Mouse (Mus musculus): ENCODE results near the gene Wscd2. TPM values are rescaled to one million over a fixed set of nuclear protein-coding genes. Genes with fewer than 3 reads are reported as not detected.

Gene Wscd2
- polyA plus RNA-seq, 1 experiment from 2014 or later: 9.1 TPM

DNA sequence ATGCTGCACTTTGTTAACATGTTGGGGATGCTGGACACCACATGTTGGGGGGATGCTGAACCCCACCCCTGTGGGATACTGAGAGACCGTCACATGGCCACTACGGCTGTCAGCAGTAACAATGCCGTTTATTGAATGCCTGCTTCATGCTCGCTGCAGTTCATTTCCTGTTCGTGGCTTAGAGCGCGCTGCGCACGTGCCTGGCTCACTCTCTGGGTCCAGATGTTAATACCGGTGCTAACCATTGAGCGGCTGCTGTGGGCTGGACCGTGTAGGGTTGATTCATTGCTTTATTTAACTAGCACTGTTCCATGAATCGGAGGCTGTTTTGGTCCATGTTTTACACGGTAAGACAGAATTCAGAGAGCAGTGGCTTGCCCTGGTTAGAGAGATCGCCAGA lies 64.0 kb downstream of the Wscd2 start:
- WGBS: 74% methylated on average over 15 of the region's 15 CpGs
- H3K4me3 ChIP-seq (ENCODE audit: low read depth, low read length): no peak overlapping the region
- no peak for DNase-seq (ENCODE audit: low spot score, missing footprints)
- no peak overlapping the region for H3K9ac ChIP-seq (ENCODE audit: low read length)
- no peak overlapping the region for H3K4me2 ChIP-seq
- H3K27ac ChIP-seq (ENCODE audit: low read depth, low read length): no peak overlapping the region
- no peaks in the 10 kb centered on the region for H3K9me3 ChIP-seq (ENCODE audit: control insufficient read depth, low read length)
- no peaks in the 10 kb centered on the region for H3K36me3 ChIP-seq (ENCODE audit: control insufficient read depth, insufficient read depth, low read length)
- H3K27me3 ChIP-seq (ENCODE audit: control insufficient read depth, insufficient read depth, low read length): no peaks in the 10 kb centered on the region
- no peak for ATAC-seq (ENCODE audit: low FRiP score)
- H3K4me1 ChIP-seq (ENCODE audit: control insufficient read depth, insufficient read depth, low read length): no peaks in the 10 kb centered on the region

DNA sequence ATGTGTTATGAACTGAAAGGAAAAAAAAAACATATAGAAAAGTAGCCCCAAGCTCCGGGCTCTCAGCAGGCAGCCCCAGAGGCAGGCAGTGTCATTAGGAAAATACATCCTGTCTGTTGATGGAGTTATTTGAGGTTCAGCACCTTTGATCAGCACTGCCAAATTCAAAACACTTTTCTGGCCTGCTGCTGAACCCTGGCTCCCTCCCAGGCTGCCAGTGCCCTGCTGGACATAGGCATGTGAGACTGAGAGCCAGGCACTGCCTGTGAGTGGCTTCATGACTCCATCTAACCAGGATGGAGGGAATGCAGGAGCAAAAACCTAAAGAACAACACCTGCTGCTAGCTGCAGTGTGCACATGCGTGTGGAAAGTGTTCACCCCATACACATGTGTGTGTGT lies 64.4 kb downstream of the Wscd2 start:
- ATAC-seq (ENCODE audit: low FRiP score) (no peak), DNase-seq (ENCODE audit: low spot score, missing footprints) (no peak)
- Histone ChIP-seq H3K9me3 (ENCODE audit: control insufficient read depth, low read length) (no peaks in the 10 kb centered on the region), H3K4me1 (ENCODE audit: control insufficient read depth, insufficient read depth, low read length) (no peaks in the 10 kb centered on the region), H3K4me3 (ENCODE audit: low read depth, low read length) (no peak overlapping the region), H3K4me2 (no peak overlapping the region), H3K27me3 (ENCODE audit: control insufficient read depth, insufficient read depth, low read length) (no peaks in the 10 kb centered on the region), H3K9ac (ENCODE audit: low read length) (no peak overlapping the region), H3K36me3 (ENCODE audit: control insufficient read depth, insufficient read depth, low read length) (no peaks in the 10 kb centered on the region), H3K27ac (ENCODE audit: low read depth, low read length) (no peak overlapping the region)
- 84% methylated on average over 2 of the region's 2 CpGs for WGBS

DNA sequence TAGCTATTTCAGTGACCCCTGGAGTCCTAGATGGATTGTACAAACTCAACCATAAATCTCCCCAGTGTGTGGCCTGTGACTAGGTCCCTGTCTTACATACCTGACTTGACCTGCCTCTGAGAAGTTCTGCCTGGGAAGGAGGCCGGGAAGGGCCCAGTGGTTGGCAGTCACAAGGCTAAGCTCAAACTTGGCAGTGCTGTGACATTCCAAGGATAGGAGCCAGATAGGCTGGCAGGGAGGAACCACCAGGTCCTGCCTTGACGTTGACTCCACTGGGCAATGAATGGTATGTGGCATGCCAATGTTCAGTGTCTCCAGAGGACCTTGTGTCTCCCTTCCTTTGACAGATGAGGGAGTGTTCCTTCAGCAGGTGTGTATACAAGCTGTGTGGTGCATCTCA lies 65.6 kb downstream of the Wscd2 start:
- Histone ChIP-seq H3K36me3 (ENCODE audit: control insufficient read depth, insufficient read depth, low read length) (no peaks in the 10 kb centered on the region), H3K4me2 (no peak overlapping the region), H3K27me3 (ENCODE audit: control insufficient read depth, insufficient read depth, low read length) (no peaks in the 10 kb centered on the region), H3K4me3 (ENCODE audit: low read depth, low read length) (no peak overlapping the region), H3K4me1 (ENCODE audit: control insufficient read depth, insufficient read depth, low read length) (no peaks in the 10 kb centered on the region), H3K9me3 (ENCODE audit: control insufficient read depth, low read length) (no peaks in the 10 kb centered on the region), H3K27ac (ENCODE audit: low read depth, low read length) (no peak overlapping the region), H3K9ac (ENCODE audit: low read length) (no peak overlapping the region)
- WGBS: 76% methylated on average over 2 of the region's 2 CpGs
- no peak for ATAC-seq (ENCODE audit: low FRiP score)
- no peak for DNase-seq (ENCODE audit: low spot score, missing footprints)

DNA sequence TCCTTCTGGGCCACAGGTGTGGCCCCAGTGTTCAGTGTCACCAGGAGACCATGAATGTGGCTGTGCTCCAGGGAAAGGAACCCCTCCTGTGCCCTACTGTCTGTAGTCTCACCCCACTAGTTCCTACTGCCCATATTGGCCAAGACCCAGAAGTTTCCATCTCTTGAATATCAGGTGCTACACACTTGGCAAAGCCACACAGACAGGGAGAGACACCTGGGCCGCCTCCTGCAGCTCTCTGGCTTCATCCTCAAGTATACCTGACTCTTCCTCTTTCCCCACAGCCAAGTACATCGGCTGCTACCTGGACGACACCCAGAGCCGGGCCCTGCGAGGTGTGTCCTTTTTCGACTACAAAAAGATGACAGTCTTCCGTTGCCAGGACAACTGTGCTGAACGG lies 67.9 kb downstream of the Wscd2 start:
- no peaks in the 10 kb centered on the region for H3K9me3 ChIP-seq (ENCODE audit: control insufficient read depth, low read length)
- DNase-seq (ENCODE audit: low spot score, missing footprints) (no peak), ATAC-seq (ENCODE audit: low FRiP score) (no peak)
- no peak overlapping the region for H3K9ac ChIP-seq (ENCODE audit: low read length)
- WGBS: 96% methylated on average over 8 of the region's 8 CpGs
- no peaks in the 10 kb centered on the region for H3K27me3 ChIP-seq (ENCODE audit: control insufficient read depth, insufficient read depth, low read length)
- H3K4me2 ChIP-seq: no peak overlapping the region
- H3K4me1 ChIP-seq (ENCODE audit: control insufficient read depth, insufficient read depth, low read length): no peaks in the 10 kb centered on the region
- H3K36me3 ChIP-seq (ENCODE audit: control insufficient read depth, insufficient read depth, low read length): no peaks in the 10 kb centered on the region
- H3K27ac ChIP-seq (ENCODE audit: low read depth, low read length): no peak overlapping the region
- H3K4me3 ChIP-seq (ENCODE audit: low read depth, low read length): no peak overlapping the region

DNA sequence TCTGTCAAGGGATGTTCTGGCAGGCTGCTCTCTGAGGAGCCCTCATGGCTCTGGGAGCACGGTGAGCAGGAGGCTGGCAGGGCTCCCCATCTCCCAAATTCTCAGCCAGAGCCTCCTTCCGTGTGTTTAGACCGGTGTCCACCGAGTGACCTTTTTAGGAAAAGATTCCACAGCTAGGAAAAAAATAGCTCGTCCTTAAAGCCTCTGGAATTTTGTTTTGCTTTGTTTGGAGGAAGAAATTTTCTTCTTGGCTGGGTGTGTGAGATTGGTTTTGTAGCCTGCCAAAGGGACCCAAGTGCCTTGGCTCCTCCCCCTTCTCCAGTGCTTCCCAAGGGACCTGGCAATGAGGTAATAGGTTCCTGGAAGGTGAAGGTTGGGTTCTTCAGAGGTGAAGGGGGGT lies 69.5 kb downstream of the Wscd2 start:
- ATAC-seq (ENCODE audit: low FRiP score): no peak
- Histone ChIP-seq H3K4me3 (ENCODE audit: low read depth, low read length) (no peak overlapping the region), H3K9me3 (ENCODE audit: control insufficient read depth, low read length) (no peaks in the 10 kb centered on the region), H3K27me3 (ENCODE audit: control insufficient read depth, insufficient read depth, low read length) (no peaks in the 10 kb centered on the region), H3K27ac (ENCODE audit: low read depth, low read length) (no peak overlapping the region), H3K4me1 (ENCODE audit: control insufficient read depth, insufficient read depth, low read length) (no peaks in the 10 kb centered on the region), H3K9ac (ENCODE audit: low read length) (no peak overlapping the region), H3K36me3 (ENCODE audit: control insufficient read depth, insufficient read depth, low read length) (no peaks in the 10 kb centered on the region), H3K4me2 (no peak overlapping the region)
- no peak for DNase-seq (ENCODE audit: low spot score, missing footprints)
- WGBS: 82% methylated on average over 5 of the region's 5 CpGs

DNA sequence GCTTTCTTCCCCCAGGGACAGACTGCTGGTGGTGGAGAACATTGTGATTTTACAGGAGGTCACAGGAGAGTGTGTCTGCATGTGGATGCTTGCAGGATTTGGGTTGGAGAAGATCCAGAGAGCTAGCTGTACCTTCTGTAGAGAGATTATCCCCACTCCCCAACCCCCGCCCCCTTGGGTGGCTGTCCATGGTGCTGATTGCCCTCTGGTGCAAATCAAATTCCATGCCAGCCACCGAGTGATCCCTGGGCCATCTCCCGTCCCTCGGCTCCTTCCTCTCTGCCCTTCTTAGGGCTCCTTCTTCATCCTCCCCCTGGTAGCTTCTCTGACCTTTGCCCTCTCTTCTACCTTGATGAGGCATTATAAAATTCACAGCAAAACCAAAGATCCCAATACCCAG lies 74.3 kb downstream of the Wscd2 start:
- no peak for ATAC-seq (ENCODE audit: low FRiP score)
- Histone ChIP-seq H3K36me3 (ENCODE audit: control insufficient read depth, insufficient read depth, low read length) (no peaks in the 10 kb centered on the region), H3K4me2 (no peak overlapping the region), H3K27me3 (ENCODE audit: control insufficient read depth, insufficient read depth, low read length) (no peaks in the 10 kb centered on the region), H3K9me3 (ENCODE audit: control insufficient read depth, low read length) (no peaks in the 10 kb centered on the region), H3K27ac (ENCODE audit: low read depth, low read length) (no peak overlapping the region), H3K9ac (ENCODE audit: low read length) (no peak overlapping the region), H3K4me3 (ENCODE audit: low read depth, low read length) (no peak overlapping the region), H3K4me1 (ENCODE audit: control insufficient read depth, insufficient read depth, low read length) (no peaks in the 10 kb centered on the region)
- WGBS: 22% methylated on average over 4 of the region's 4 CpGs
- DNase-seq (ENCODE audit: low spot score, missing footprints): no peak

DNA sequence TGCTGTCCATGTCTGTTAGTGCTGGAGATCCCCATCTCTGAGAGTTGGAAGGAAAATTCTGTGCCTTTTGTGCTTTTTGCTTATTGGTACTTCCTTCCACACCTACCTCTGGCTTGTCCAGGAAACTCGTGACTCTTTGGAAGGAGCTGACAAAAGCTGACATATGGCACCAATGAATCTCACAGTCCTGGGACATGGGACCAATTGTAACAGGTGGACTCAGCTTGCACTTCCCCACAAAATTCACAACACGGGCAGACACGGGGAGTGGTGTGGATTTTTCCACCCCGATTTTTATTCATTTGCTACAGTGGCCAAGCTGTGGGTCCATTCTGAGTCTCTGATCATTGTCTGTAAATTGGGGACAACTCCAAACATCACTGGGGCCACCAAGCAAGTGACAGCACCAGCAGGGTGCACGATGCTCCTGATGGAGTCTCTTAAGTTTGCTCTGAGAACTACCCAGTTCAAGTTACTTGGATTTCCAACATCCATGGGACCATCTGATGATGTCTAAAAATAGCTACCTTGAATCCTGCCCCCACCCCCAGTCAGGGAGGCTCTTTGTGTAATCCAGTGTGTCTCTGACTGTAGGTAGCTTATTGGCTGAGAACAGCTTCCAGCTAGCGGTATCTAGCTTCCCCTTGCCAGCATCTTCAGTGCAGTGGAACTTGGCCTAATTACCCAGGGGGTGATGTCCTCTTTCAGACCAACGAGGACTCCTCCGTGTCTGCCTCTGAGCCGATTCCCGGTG lies 75.1 kb downstream of the Wscd2 start:
- Histone ChIP-seq H3K36me3 (ENCODE audit: control insufficient read depth, insufficient read depth, low read length) (no peaks in the 10 kb centered on the region), H3K27me3 (ENCODE audit: control insufficient read depth, insufficient read depth, low read length) (no peaks in the 10 kb centered on the region), H3K4me2 (no peak overlapping the region), H3K9ac (ENCODE audit: low read length) (no peak overlapping the region), H3K4me1 (ENCODE audit: control insufficient read depth, insufficient read depth, low read length) (no peaks in the 10 kb centered on the region), H3K9me3 (ENCODE audit: control insufficient read depth, low read length) (no peaks in the 10 kb centered on the region), H3K4me3 (ENCODE audit: low read depth, low read length) (no peak overlapping the region), H3K27ac (ENCODE audit: low read depth, low read length) (no peak overlapping the region)
- ATAC-seq (ENCODE audit: low FRiP score): no peak
- DNase-seq (ENCODE audit: low spot score, missing footprints): no peak
- 80% methylated on average over 10 of the region's 10 CpGs for WGBS

DNA sequence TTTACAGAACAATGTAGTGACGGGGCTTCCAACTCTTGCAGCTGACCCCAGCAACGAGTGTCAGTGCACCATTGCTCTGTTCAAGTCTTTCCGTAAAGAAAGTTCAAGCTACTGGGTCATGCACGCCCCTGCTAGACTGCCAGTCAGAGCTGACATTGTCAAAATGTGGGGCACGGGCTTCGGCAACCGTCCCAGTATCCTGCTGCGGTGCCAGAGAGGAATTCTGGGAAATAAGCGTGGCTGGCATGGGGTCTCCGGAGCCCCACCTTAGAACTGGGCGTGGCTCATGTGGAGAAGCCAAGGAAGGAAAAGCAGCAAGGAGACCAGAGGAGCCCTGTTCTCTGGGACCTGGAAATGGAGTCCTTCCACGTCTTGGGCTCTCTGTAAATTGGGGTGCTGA lies 75.7 kb downstream of the Wscd2 start:
- Histone ChIP-seq H3K27ac (ENCODE audit: low read depth, low read length) (no peak overlapping the region), H3K27me3 (ENCODE audit: control insufficient read depth, insufficient read depth, low read length) (no peaks in the 10 kb centered on the region), H3K4me2 (no peak overlapping the region), H3K4me3 (ENCODE audit: low read depth, low read length) (no peak overlapping the region), H3K4me1 (ENCODE audit: control insufficient read depth, insufficient read depth, low read length) (no peaks in the 10 kb centered on the region), H3K9me3 (ENCODE audit: control insufficient read depth, low read length) (no peaks in the 10 kb centered on the region), H3K36me3 (ENCODE audit: control insufficient read depth, insufficient read depth, low read length) (no peaks in the 10 kb centered on the region), H3K9ac (ENCODE audit: low read length) (no peak overlapping the region)
- DNase-seq (ENCODE audit: low spot score, missing footprints): no peak
- no peak for ATAC-seq (ENCODE audit: low FRiP score)
- 78% methylated on average over 12 of the region's 12 CpGs for WGBS

DNA sequence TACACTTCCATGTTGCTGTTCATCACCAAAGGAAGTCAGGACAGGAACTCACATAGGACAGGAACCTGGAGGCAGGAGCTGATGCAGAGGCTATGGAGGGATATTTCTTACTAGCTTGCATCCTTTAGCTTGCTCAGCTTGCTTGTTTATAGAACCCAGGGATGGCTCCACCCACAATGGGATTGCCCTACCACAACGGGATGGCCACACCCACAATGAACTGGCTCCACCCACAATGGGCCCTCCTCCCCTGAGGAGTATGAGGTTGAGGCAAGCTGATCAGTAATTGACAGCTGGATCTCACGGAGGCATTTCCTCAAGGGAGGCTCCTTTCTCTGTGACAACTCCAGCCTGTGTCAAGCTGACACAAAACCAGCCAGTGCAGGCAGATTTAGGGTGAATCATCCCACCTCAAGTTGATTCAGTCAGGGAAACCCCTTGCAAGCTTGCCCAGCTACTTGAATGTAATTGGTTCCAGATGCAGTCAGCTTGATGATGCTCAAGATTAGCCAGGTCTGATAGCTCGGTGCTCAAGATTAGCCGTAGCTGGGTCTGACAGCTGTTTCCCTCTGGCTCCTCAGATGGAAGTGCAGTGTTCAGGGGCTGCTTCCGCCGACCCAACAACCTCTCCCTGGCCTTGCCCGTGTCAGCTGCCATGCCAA lies 80.1 kb downstream of the Wscd2 start:
- DNase-seq (ENCODE audit: low spot score, missing footprints) (no peak), ATAC-seq (ENCODE audit: low FRiP score) (no peak)
- Histone ChIP-seq H3K27ac (ENCODE audit: low read depth, low read length) (no peak overlapping the region), H3K4me1 (ENCODE audit: control insufficient read depth, insufficient read depth, low read length) (no peaks in the 10 kb centered on the region), H3K9me3 (ENCODE audit: control insufficient read depth, low read length) (no peaks in the 10 kb centered on the region), H3K4me3 (ENCODE audit: low read depth, low read length) (no peak overlapping the region), H3K36me3 (ENCODE audit: control insufficient read depth, insufficient read depth, low read length) (no peaks in the 10 kb centered on the region), H3K27me3 (ENCODE audit: control insufficient read depth, insufficient read depth, low read length) (no peaks in the 10 kb centered on the region), H3K9ac (ENCODE audit: low read length) (no peak overlapping the region), H3K4me2 (no peak overlapping the region)
- 58% methylated on average over 7 of the region's 7 CpGs for WGBS

All from midbrain, embryonic 11.5 days (tissue).